Mouse (Mus musculus) erythroblast, embryonic 14.5 days (primary cell): ENCODE data around the gene Olfr433. TPM values are rescaled to one million over a fixed set of nuclear protein-coding genes. Genes with fewer than 3 reads are reported as not detected.
"Not testable (repeated sequence)": the region's sequence is repeated elsewhere in the genome, so short reads cannot be mapped to it uniquely, and the experiment has no call there.

Experiments used
- H3K27me3 ChIP-seq: 2 replicates; pipeline ENCODE4 v1.6.1; 2012; ENCODE audit warnings: inconsistent platforms; ENCODE audit not compliant: control insufficient read depth
- H3K36me3 ChIP-seq: 2 replicates; pipeline ENCODE4 v1.6.1; 2012; ENCODE audit warnings: mild to moderate bottlenecking, inconsistent platforms; ENCODE audit not compliant: control insufficient read depth
- H3K4me1 ChIP-seq: 2 replicates; pipeline ENCODE4 v1.6.1; 2012; ENCODE audit warnings: inconsistent platforms; ENCODE audit not compliant: control insufficient read depth
- H3K4me3 ChIP-seq: replicated peaks from 2 replicates; pipeline ENCODE3; 2012; ENCODE audit warnings: moderate library complexity, mild to moderate bottlenecking, inconsistent platforms
- H3K9me3 ChIP-seq: 2 replicates; pipeline ENCODE4 v1.6.1; 2012; ENCODE audit warnings: low read length, inconsistent platforms, mixed read lengths; ENCODE audit not compliant: control insufficient read depth
- GATA1 ChIP-seq: IDR thresholded peaks from 2 replicates; pipeline ENCODE4 v1.6.1; 2012; ENCODE audit warnings: low read length, inconsistent platforms, mixed read lengths
- TAL1 ChIP-seq: IDR thresholded peaks from 3 replicates; pipeline ENCODE4 v1.6.1; 2012; ENCODE audit warnings: low read length, inconsistent platforms, mixed read lengths
- polyA plus RNA-seq: library from polyadenylated mRNA; stranded (reverse); fragments of >175 nt; gene quantifications from 2 replicates; pipeline ENCODE4 v1.2.3, GENCODE M21; 2012

The Olfr433 gene
- polyA plus RNA-seq, 1 experiment = not detected

GRCm38 (mm10) chr1:174048893-174049292 lies 8.4 kb downstream of the Olfr433 start, which contains the start of gene Olfr432:
Olfr432 (plus strand) TSS chr1:174049205.
- Histone ChIP-seq H3K4me3 (no peak within 1 kb of the TSS), H3K27me3 (no peaks in the 10 kb centered on the region), H3K36me3 (no peaks in the 10 kb centered on the region), H3K4me1 (no peaks in the 10 kb centered on the region), H3K9me3 (no peaks in the 10 kb centered on the region)
- no peak for TF ChIP-seq TAL1
- no peak for TF ChIP-seq GATA1

- not testable (repeated sequence) for H3K27me3 ChIP-seq, H3K36me3 ChIP-seq, H3K4me3 ChIP-seq, H3K9me3 ChIP-seq, H3K4me1 ChIP-seq
Measured at GRCm38 (mm10) chr1:174049357-174049756, 8.9 kb downstream of the Olfr433 start.

GRCm38 (mm10) chr1:174050532-174050931 lies 10.0 kb downstream of the Olfr433 start:
- no peak for TF ChIP-seq GATA1
- TF ChIP-seq TAL1 = no peak
- Histone ChIP-seq H3K4me3 (no peak overlapping the region), H3K27me3 (no peaks in the 10 kb centered on the region), H3K9me3 (no peaks in the 10 kb centered on the region), H3K36me3 (no peaks in the 10 kb centered on the region), H3K4me1 (no peaks in the 10 kb centered on the region)

- Histone ChIP-seq H3K4me3 (no peak overlapping the region), H3K4me1 (no peaks in the 10 kb centered on the region), H3K9me3 (no peaks in the 10 kb centered on the region), H3K36me3 (no peaks in the 10 kb centered on the region), H3K27me3 (no peaks in the 10 kb centered on the region)
- TF ChIP-seq TAL1 (no peak), GATA1 (no peak)
Measured at GRCm38 (mm10) chr1:174051515-174051914, 11.0 kb downstream of the Olfr433 start.

GRCm38 (mm10) chr1:174051931-174052536 lies 11.5 kb downstream of the Olfr433 start:
- no peaks in the 10 kb centered on the region for H3K36me3 ChIP-seq
- no peaks in the 10 kb centered on the region for H3K4me1 ChIP-seq
- H3K9me3 ChIP-seq = no peaks in the 10 kb centered on the region
- H3K27me3 ChIP-seq = no peaks in the 10 kb centered on the region
- TF ChIP-seq TAL1 = no peak
- no peak for TF ChIP-seq GATA1
- H3K4me3 ChIP-seq = no peak overlapping the region

GRCm38 (mm10) chr1:174052981-174053380 lies 12.5 kb downstream of the Olfr433 start:
- Histone ChIP-seq H3K9me3 (no peaks in the 10 kb centered on the region), H3K27me3 (no peaks in the 10 kb centered on the region), H3K36me3 (no peaks in the 10 kb centered on the region), H3K4me3 (no peak overlapping the region), H3K4me1 (no peaks in the 10 kb centered on the region)
- no peak for TF ChIP-seq GATA1
- TF ChIP-seq TAL1 = no peak

GRCm38 (mm10) chr1:174055248-174055647 lies 14.7 kb downstream of the Olfr433 start:
- H3K4me3 ChIP-seq = no peak overlapping the region
- H3K9me3 ChIP-seq = no peaks in the 10 kb centered on the region
- no peaks in the 10 kb centered on the region for H3K27me3 ChIP-seq
- H3K36me3 ChIP-seq = no peaks in the 10 kb centered on the region
- no peaks in the 10 kb centered on the region for H3K4me1 ChIP-seq
- TF ChIP-seq GATA1 = no peak
- no peak for TF ChIP-seq TAL1

- Histone ChIP-seq H3K4me3 (no peak within 1 kb of the TSS), H3K9me3 (no peaks in the 10 kb centered on the region), H3K4me1 (no peaks in the 10 kb centered on the region), H3K36me3 (no peaks in the 10 kb centered on the region), H3K27me3 (no peaks in the 10 kb centered on the region)
- TF ChIP-seq GATA1 (no peak), TAL1 (no peak)
Measured at GRCm38 (mm10) chr1:174066305-174066704, 25.8 kb downstream of the Olfr433 start, which contains the start of gene Olfr430. Olfr430 (plus strand) TSS chr1:174066605.

GRCm38 (mm10) chr1:174084031-174084430 lies 43.5 kb downstream of the Olfr433 start, which contains the start of gene Olfr429:
Olfr429 (plus strand) TSS chr1:174084331.
- H3K27me3 ChIP-seq = no peaks in the 10 kb centered on the region
- no peaks in the 10 kb centered on the region for H3K4me1 ChIP-seq
- no peaks in the 10 kb centered on the region for H3K9me3 ChIP-seq
- no peak within 1 kb of the TSS for H3K4me3 ChIP-seq
- TF ChIP-seq GATA1 (no peak), TAL1 (no peak)
- H3K36me3 ChIP-seq = no peaks in the 10 kb centered on the region

Other genes starting within 250 kb of the Olfr433 start
- not detected in 2 replicates for gene Ifi211, start 127.7 kb upstream of the Olfr433 start, polyA plus RNA-seq
- not detected in 2 replicates for gene Mndal, start 98.2 kb upstream of the Olfr433 start, polyA plus RNA-seq
- gene Ifi203, start 98.0 kb upstream of the Olfr433 start, polyA plus RNA-seq = 0.02 TPM in 1 of 2 replicates, not detected in the other
- not detected in 2 replicates for gene Ifi202b, start 58.0 kb upstream of the Olfr433 start, polyA plus RNA-seq
- gene Ifi205, start 8.9 kb upstream of the Olfr433 start, polyA plus RNA-seq = not detected in 2 replicates
- not detected in 2 replicates for gene Olfr432, start 8.5 kb downstream of the Olfr433 start, polyA plus RNA-seq
- not detected in 2 replicates for gene Olfr430, start 25.9 kb downstream of the Olfr433 start, polyA plus RNA-seq
- gene Olfr429, start 43.6 kb downstream of the Olfr433 start, polyA plus RNA-seq = not detected in 2 replicates
- gene Olfr427, start 56.2 kb downstream of the Olfr433 start, polyA plus RNA-seq = not detected in 2 replicates
- gene Olfr231, start 80.5 kb downstream of the Olfr433 start, polyA plus RNA-seq = not detected in 2 replicates
- not detected in 2 replicates for gene Olfr424, start 90.8 kb downstream of the Olfr433 start, polyA plus RNA-seq
- not detected in 2 replicates for gene Olfr420, start 114.9 kb downstream of the Olfr433 start, polyA plus RNA-seq
- 3.5 and 4.1 TPM in 2 replicates for gene Spta1, start 132.1 kb downstream of the Olfr433 start, polyA plus RNA-seq
- gene Olfr419, start 211.4 kb downstream of the Olfr433 start, polyA plus RNA-seq = not detected in 2 replicates